Mouse (Mus musculus): Measurements from ENCODE around the gene Vamp9. TPM values are rescaled to one million over a fixed set of nuclear protein-coding genes. Genes with fewer than 3 reads are reported as not detected.
A peak's percentile ranks its signal among the peaks of the same experiment; 100 is the strongest.

The Vamp9 gene
- polyA plus RNA-seq, 1 experiment: 0.27 TPM

- no peak for TF ChIP-seq CTCF (IDR thresholded peaks at IDR 0.05; ENCODE audit: borderline replicate concordance, extremely low read depth, insufficient read depth, insufficient read length)
- DNase-seq (ENCODE audit: low read depth): no peak
Measured at GRCm38 (mm10) chr5:99887133-99887532, 18.9 kb upstream of the Vamp9 start.

GRCm38 (mm10) chr5:99891516-99892441, 14.3 kb upstream of the Vamp9 start:
- TF ChIP-seq POLR2A (IDR thresholded peaks at IDR 0.05; ENCODE audit: borderline replicate concordance, extremely low read depth, insufficient read depth, insufficient read length, poor library complexity, severe bottlenecking) (no peak), CTCF (IDR thresholded peaks at IDR 0.05; ENCODE audit: borderline replicate concordance, extremely low read depth, insufficient read depth, insufficient read length) (peak; percentile 82)

GRCm38 (mm10) chr5:99900041-99900440, 6.0 kb upstream of the Vamp9 start:
- no peak for TF ChIP-seq POLR2A (IDR thresholded peaks at IDR 0.05; ENCODE audit: borderline replicate concordance, extremely low read depth, insufficient read depth, insufficient read length, poor library complexity, severe bottlenecking)
- TF ChIP-seq CTCF (IDR thresholded peaks at IDR 0.05; ENCODE audit: borderline replicate concordance, extremely low read depth, insufficient read depth, insufficient read length): peak; percentile 86
- DNase-seq (ENCODE audit: low read depth): peak; percentile 93

More at GRCm38 (mm10) chr5:99891516-99892441, 14.3 kb upstream of the Vamp9 start:
- peak; percentile 91 for DNase-seq (ENCODE audit: low read depth)

GRCm38 (mm10) chr5:99905731-99906130, 323 bp upstream of the Vamp9 start:
- DNase-seq (ENCODE audit: low read depth): no peak
- TF ChIP-seq CTCF (IDR thresholded peaks at IDR 0.05; ENCODE audit: borderline replicate concordance, extremely low read depth, insufficient read depth, insufficient read length): no peak
- no peak for TF ChIP-seq POLR2A (IDR thresholded peaks at IDR 0.05; ENCODE audit: borderline replicate concordance, extremely low read depth, insufficient read depth, insufficient read length, poor library complexity, severe bottlenecking)

GRCm38 (mm10) chr5:99915494-99915893, 9.4 kb downstream of the Vamp9 start:
- TF ChIP-seq POLR2A (IDR thresholded peaks at IDR 0.05; ENCODE audit: borderline replicate concordance, extremely low read depth, insufficient read depth, insufficient read length, poor library complexity, severe bottlenecking) (no peak), CTCF (IDR thresholded peaks at IDR 0.05; ENCODE audit: borderline replicate concordance, extremely low read depth, insufficient read depth, insufficient read length) (no peak)
- no peak for DNase-seq (ENCODE audit: low read depth)

GRCm38 (mm10) chr5:99922033-99922432, 16.0 kb downstream of the Vamp9 start:
- peak; percentile 9 for DNase-seq (ENCODE audit: low read depth)
- no peak for TF ChIP-seq CTCF (IDR thresholded peaks at IDR 0.05; ENCODE audit: borderline replicate concordance, extremely low read depth, insufficient read depth, insufficient read length)
- no peak for TF ChIP-seq POLR2A (IDR thresholded peaks at IDR 0.05; ENCODE audit: borderline replicate concordance, extremely low read depth, insufficient read depth, insufficient read length, poor library complexity, severe bottlenecking)

GRCm38 (mm10) chr5:99927951-99928350, 21.9 kb downstream of the Vamp9 start:
- peak; percentile 42 for DNase-seq (ENCODE audit: low read depth)
- TF ChIP-seq CTCF (IDR thresholded peaks at IDR 0.05; ENCODE audit: borderline replicate concordance, extremely low read depth, insufficient read depth, insufficient read length) (peak; percentile 52; the same call in 1 of the 2 replicates), POLR2A (IDR thresholded peaks at IDR 0.05; ENCODE audit: borderline replicate concordance, extremely low read depth, insufficient read depth, insufficient read length, poor library complexity, severe bottlenecking) (no peak)

- no peak for DNase-seq (ENCODE audit: low read depth)
- TF ChIP-seq POLR2A (IDR thresholded peaks at IDR 0.05; ENCODE audit: borderline replicate concordance, extremely low read depth, insufficient read depth, insufficient read length, poor library complexity, severe bottlenecking): no peak
- TF ChIP-seq CTCF (IDR thresholded peaks at IDR 0.05; ENCODE audit: borderline replicate concordance, extremely low read depth, insufficient read depth, insufficient read length): no peak
Measured at GRCm38 (mm10) chr5:99931910-99932309, 25.9 kb downstream of the Vamp9 start.

GRCm38 (mm10) chr5:99939440-99939839, 33.4 kb downstream of the Vamp9 start:
- no peak for TF ChIP-seq CTCF (IDR thresholded peaks at IDR 0.05; ENCODE audit: borderline replicate concordance, extremely low read depth, insufficient read depth, insufficient read length)
- DNase-seq (ENCODE audit: low read depth): no peak

- TF ChIP-seq CTCF (IDR thresholded peaks at IDR 0.05; ENCODE audit: borderline replicate concordance, extremely low read depth, insufficient read depth, insufficient read length) (no peak), POLR2A (IDR thresholded peaks at IDR 0.05; ENCODE audit: borderline replicate concordance, extremely low read depth, insufficient read depth, insufficient read length, poor library complexity, severe bottlenecking) (no peak)
- no peak for DNase-seq (ENCODE audit: low read depth)
Measured at GRCm38 (mm10) chr5:99941273-99941672, 35.2 kb downstream of the Vamp9 start.

GRCm38 (mm10) chr5:99941776-99942502, 35.9 kb downstream of the Vamp9 start:
- TF ChIP-seq POLR2A (IDR thresholded peaks at IDR 0.05; ENCODE audit: borderline replicate concordance, extremely low read depth, insufficient read depth, insufficient read length, poor library complexity, severe bottlenecking) (no peak), CTCF (IDR thresholded peaks at IDR 0.05; ENCODE audit: borderline replicate concordance, extremely low read depth, insufficient read depth, insufficient read length) (no peak)
- DNase-seq (ENCODE audit: low read depth): no peak

All from brain, embryonic 14.5 days (tissue).